Mouse (Mus musculus): ENCODE data around the gene Adamts17. TPM values are rescaled to one million over a fixed set of nuclear protein-coding genes. Genes with fewer than 3 reads are reported as not detected.

Adamts17 gene
- polyA plus RNA-seq, 1 experiment from 2014 or later: 4.6 TPM

DNA sequence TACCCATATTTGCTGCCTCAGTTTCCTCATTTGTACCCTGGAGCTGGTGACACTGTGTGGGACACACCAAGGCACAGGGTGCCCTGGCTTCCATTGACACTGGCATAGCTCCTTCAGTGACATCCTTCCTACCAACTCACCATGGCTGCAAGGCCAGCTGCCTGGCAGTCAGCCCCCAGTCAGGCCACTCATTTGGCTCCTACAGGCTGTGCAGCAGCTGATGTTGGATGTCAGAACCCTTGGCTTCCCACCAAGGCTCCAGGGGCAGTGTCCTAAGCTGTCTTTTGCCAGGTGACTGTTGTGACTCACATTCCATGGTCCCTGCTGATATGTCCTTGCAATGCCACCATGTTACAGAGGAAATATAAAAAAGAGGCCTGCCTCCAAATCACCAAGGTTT is 37.8 kb upstream of the Adamts17 start:
- H3K9me3 ChIP-seq (ENCODE audit: control insufficient read depth, low read length): no peaks in the 10 kb centered on the region
- H3K27me3 ChIP-seq (ENCODE audit: control insufficient read depth, insufficient read depth, low read length): no peaks in the 10 kb centered on the region
- no peak overlapping the region for H3K27ac ChIP-seq (replicated peaks in 1 of 2; ENCODE audit: control insufficient read depth in 1 of 2, insufficient read depth in 1 of 2, low read depth in 2 of 2, low read length in 2 of 2)
- H3K9ac ChIP-seq (ENCODE audit: low read length): no peak overlapping the region
- no peaks in the 10 kb centered on the region for H3K36me3 ChIP-seq (ENCODE audit: control insufficient read depth, insufficient read depth, low read length)
- no peak for ATAC-seq (ENCODE audit: insufficient number of reproducible peaks, insufficient read depth, low FRiP score, low read depth)
- peaks cover 0 to 10% of the 10 kb centered on the region in 2 experiments; a peak in 1 of 4 replicates for H3K4me1 ChIP-seq (ENCODE audit: control insufficient read depth in 2 of 2, insufficient read depth in 2 of 2, low read length in 2 of 2)
- H3K4me3 ChIP-seq (ENCODE audit: control insufficient read depth in 1 of 2, insufficient read depth in 1 of 2, low read depth in 1 of 2, low read length in 2 of 2): no peak overlapping the region
- H3K4me2 ChIP-seq (ENCODE audit: low read length): no peak overlapping the region

- 63% methylated on average over 5 of the region's 5 CpGs for WGBS
- no peaks in the 10 kb centered on the region for H3K36me3 ChIP-seq (ENCODE audit: control insufficient read depth, insufficient read depth, low read length)
These were observed 35.7 kb upstream of the Adamts17 start for GRCm38 (mm10) chr7:66803798-66804197.

DNA sequence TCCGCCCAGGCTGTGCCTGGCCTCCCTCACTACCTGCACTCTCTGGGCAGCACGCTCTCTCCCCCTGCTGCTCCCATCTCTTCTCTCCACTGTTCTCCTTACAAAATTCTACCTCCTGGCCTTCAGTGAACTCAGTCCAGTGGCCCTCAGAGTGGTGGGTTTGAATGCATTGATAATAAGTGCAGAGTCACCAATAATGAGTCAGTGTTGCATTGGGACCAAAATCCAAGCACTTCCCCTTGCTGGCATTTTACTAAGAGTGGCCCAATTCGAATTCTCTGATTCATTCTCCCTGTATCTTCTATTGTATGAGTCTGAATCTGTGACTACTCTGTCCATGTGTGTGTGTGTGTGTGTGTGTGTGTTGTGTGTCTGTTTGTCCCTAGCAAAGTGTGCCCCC is 32.7 kb upstream of the Adamts17 start:
- 66% methylated on average over 3 of the region's 3 CpGs for WGBS
- H3K9ac ChIP-seq (ENCODE audit: low read length): no peak overlapping the region

More at GRCm38 (mm10) chr7:66803798-66804197, 35.7 kb upstream of the Adamts17 start:
- no peak overlapping the region for H3K9ac ChIP-seq (ENCODE audit: low read length)
- H3K4me3 ChIP-seq (ENCODE audit: control insufficient read depth in 1 of 2, insufficient read depth in 1 of 2, low read depth in 1 of 2, low read length in 2 of 2): no peak overlapping the region
- H3K9me3 ChIP-seq (ENCODE audit: control insufficient read depth, low read length): no peaks in the 10 kb centered on the region
- no peaks in the 10 kb centered on the region for H3K27me3 ChIP-seq (ENCODE audit: control insufficient read depth, insufficient read depth, low read length)
- H3K4me1 ChIP-seq (ENCODE audit: control insufficient read depth in 2 of 2, insufficient read depth in 2 of 2, low read length in 2 of 2): 0 out of 4 replicates have a peak, but pooled peaks cover 0 to 2% of the 10 kb centered on the region in 2 experiments
- H3K27ac ChIP-seq (replicated peaks in 1 of 2; ENCODE audit: control insufficient read depth in 1 of 2, insufficient read depth in 1 of 2, low read depth in 2 of 2, low read length in 2 of 2): no peak overlapping the region
- no peak for ATAC-seq (ENCODE audit: insufficient number of reproducible peaks, insufficient read depth, low FRiP score, low read depth)
- H3K4me2 ChIP-seq (ENCODE audit: low read length): no peak overlapping the region

GRCm38 (mm10) chr7:66810436-66810835 is 29.1 kb upstream of the Adamts17 start:
- Histone ChIP-seq H3K27me3 (ENCODE audit: control insufficient read depth, insufficient read depth, low read length) (no peaks in the 10 kb centered on the region), H3K4me3 (ENCODE audit: control insufficient read depth in 1 of 2, insufficient read depth in 1 of 2, low read depth in 1 of 2, low read length in 2 of 2) (no peak overlapping the region), H3K4me1 (ENCODE audit: control insufficient read depth in 2 of 2, insufficient read depth in 2 of 2, low read length in 2 of 2) (no peaks in the 10 kb centered on the region), H3K4me2 (ENCODE audit: low read length) (no peak overlapping the region), H3K36me3 (ENCODE audit: control insufficient read depth, insufficient read depth, low read length) (no peaks in the 10 kb centered on the region), H3K9me3 (ENCODE audit: control insufficient read depth, low read length) (no peaks in the 10 kb centered on the region), H3K9ac (ENCODE audit: low read length) (no peak overlapping the region), H3K27ac (replicated peaks in 1 of 2; ENCODE audit: control insufficient read depth in 1 of 2, insufficient read depth in 1 of 2, low read depth in 2 of 2, low read length in 2 of 2) (no peak overlapping the region)
- 92% methylated on average over 7 of the region's 7 CpGs for WGBS
- no peak for ATAC-seq (ENCODE audit: insufficient number of reproducible peaks, insufficient read depth, low FRiP score, low read depth)

More for the DNA sequence above, 32.7 kb upstream of the Adamts17 start:
- ATAC-seq (ENCODE audit: insufficient number of reproducible peaks, insufficient read depth, low FRiP score, low read depth): no peak
- Histone ChIP-seq H3K27ac (replicated peaks in 1 of 2; ENCODE audit: control insufficient read depth in 1 of 2, insufficient read depth in 1 of 2, low read depth in 2 of 2, low read length in 2 of 2) (no peak overlapping the region), H3K9me3 (ENCODE audit: control insufficient read depth, low read length) (no peaks in the 10 kb centered on the region), H3K27me3 (ENCODE audit: control insufficient read depth, insufficient read depth, low read length) (no peaks in the 10 kb centered on the region), H3K4me3 (ENCODE audit: control insufficient read depth in 1 of 2, insufficient read depth in 1 of 2, low read depth in 1 of 2, low read length in 2 of 2) (no peak overlapping the region), H3K4me1 (ENCODE audit: control insufficient read depth in 2 of 2, insufficient read depth in 2 of 2, low read length in 2 of 2) (0 out of 4 replicates have a peak, but pooled peaks cover 0 to under 1% of the 10 kb centered on the region in 2 experiments), H3K36me3 (ENCODE audit: control insufficient read depth, insufficient read depth, low read length) (no peaks in the 10 kb centered on the region), H3K4me2 (ENCODE audit: low read length) (no peak overlapping the region)

DNA sequence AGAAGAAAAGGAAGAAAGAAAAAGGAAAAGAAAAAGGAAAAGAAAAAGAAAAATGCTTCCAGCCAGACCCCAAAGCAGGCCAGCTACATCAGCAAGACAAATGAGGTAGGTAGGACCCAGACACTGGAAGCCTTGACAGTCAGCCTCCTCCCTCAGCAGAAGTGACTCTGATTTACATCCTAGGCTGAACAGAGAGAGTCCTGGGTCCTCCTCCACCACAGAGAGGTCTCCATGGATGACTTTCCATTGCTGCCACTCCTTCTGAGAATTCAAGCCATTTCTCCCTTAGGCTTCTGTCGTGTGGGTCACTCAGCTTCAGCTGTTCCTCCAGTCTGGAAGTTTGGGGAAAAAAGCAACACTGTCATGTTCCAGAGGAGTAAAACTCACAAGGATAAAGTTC is 28.2 kb upstream of the Adamts17 start:
- no peak overlapping the region for H3K9ac ChIP-seq (ENCODE audit: low read length)
- no peak overlapping the region for H3K27ac ChIP-seq (replicated peaks in 1 of 2; ENCODE audit: control insufficient read depth in 1 of 2, insufficient read depth in 1 of 2, low read depth in 2 of 2, low read length in 2 of 2)
- H3K4me1 ChIP-seq (ENCODE audit: control insufficient read depth in 2 of 2, insufficient read depth in 2 of 2, low read length in 2 of 2): no peaks in the 10 kb centered on the region
- no peak overlapping the region for H3K4me3 ChIP-seq (ENCODE audit: control insufficient read depth in 1 of 2, insufficient read depth in 1 of 2, low read depth in 1 of 2, low read length in 2 of 2)
- H3K27me3 ChIP-seq (ENCODE audit: control insufficient read depth, insufficient read depth, low read length): no peaks in the 10 kb centered on the region
- WGBS: 83% methylated on average over 1 of the region's 1 CpGs
- ATAC-seq (ENCODE audit: insufficient number of reproducible peaks, insufficient read depth, low FRiP score, low read depth): no peak
- no peaks in the 10 kb centered on the region for H3K36me3 ChIP-seq (ENCODE audit: control insufficient read depth, insufficient read depth, low read length)
- H3K4me2 ChIP-seq (ENCODE audit: low read length): no peak overlapping the region
- H3K9me3 ChIP-seq (ENCODE audit: control insufficient read depth, low read length): no peaks in the 10 kb centered on the region

DNA sequence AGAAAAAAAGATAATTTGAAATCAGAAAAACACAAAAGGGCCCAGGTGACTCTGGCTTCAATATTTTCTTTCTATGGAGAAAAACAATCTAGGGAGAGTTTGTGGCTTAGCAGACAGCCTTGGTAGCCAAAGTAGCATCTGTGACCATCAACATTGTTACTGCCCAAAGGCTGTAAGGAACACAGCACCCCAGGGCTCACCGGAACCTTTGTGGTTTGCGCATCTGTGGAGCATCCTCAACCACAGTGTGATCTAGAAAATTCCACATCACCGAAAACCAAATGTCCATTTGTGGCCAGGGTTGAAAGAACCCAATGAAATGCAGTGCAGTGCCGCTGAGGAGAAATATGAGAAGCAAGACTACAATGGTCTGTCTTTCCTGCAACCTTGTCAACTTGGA is 27.2 kb upstream of the Adamts17 start:
- Histone ChIP-seq H3K4me3 (ENCODE audit: control insufficient read depth in 1 of 2, insufficient read depth in 1 of 2, low read depth in 1 of 2, low read length in 2 of 2) (no peak overlapping the region), H3K4me2 (ENCODE audit: low read length) (no peak overlapping the region), H3K27me3 (ENCODE audit: control insufficient read depth, insufficient read depth, low read length) (no peaks in the 10 kb centered on the region), H3K9me3 (ENCODE audit: control insufficient read depth, low read length) (no peaks in the 10 kb centered on the region), H3K4me1 (ENCODE audit: control insufficient read depth in 2 of 2, insufficient read depth in 2 of 2, low read length in 2 of 2) (no peaks in the 10 kb centered on the region), H3K27ac (replicated peaks in 1 of 2; ENCODE audit: control insufficient read depth in 1 of 2, insufficient read depth in 1 of 2, low read depth in 2 of 2, low read length in 2 of 2) (no peak overlapping the region), H3K9ac (ENCODE audit: low read length) (no peak overlapping the region), H3K36me3 (ENCODE audit: control insufficient read depth, insufficient read depth, low read length) (no peaks in the 10 kb centered on the region)
- no peak for ATAC-seq (ENCODE audit: insufficient number of reproducible peaks, insufficient read depth, low FRiP score, low read depth)
- WGBS: 87% methylated on average over 4 of the region's 4 CpGs

DNA sequence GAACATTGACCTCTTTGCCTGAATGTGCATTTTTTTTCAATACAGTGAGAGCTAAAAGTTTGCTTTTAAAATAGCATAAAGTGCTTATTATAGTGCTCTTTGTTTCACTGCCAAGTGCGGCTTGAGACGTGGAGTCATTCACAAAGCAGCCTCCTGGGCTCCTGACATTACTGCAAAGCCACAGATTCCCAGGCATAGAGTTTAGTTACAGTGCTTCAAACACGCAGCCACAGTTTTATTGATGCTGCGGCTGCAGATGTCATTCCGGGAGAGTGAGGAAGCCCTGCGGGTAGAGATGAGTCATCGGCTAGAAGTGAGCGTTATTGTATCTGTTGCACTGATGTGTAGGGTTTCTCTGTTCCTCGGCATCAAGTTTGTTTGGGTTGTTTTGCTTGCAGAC is 26.8 kb upstream of the Adamts17 start:
- H3K27ac ChIP-seq (replicated peaks in 1 of 2; ENCODE audit: control insufficient read depth in 1 of 2, insufficient read depth in 1 of 2, low read depth in 2 of 2, low read length in 2 of 2): no peak overlapping the region
- no peaks in the 10 kb centered on the region for H3K4me1 ChIP-seq (ENCODE audit: control insufficient read depth in 2 of 2, insufficient read depth in 2 of 2, low read length in 2 of 2)
- no peak overlapping the region for H3K4me2 ChIP-seq (ENCODE audit: low read length)
- no peak overlapping the region for H3K9ac ChIP-seq (ENCODE audit: low read length)
- H3K27me3 ChIP-seq (ENCODE audit: control insufficient read depth, insufficient read depth, low read length): no peaks in the 10 kb centered on the region
- H3K4me3 ChIP-seq (ENCODE audit: control insufficient read depth in 1 of 2, insufficient read depth in 1 of 2, low read depth in 1 of 2, low read length in 2 of 2): no peak overlapping the region
- no peaks in the 10 kb centered on the region for H3K36me3 ChIP-seq (ENCODE audit: control insufficient read depth, insufficient read depth, low read length)
- WGBS: 55% methylated on average over 9 of the region's 9 CpGs
- no peaks in the 10 kb centered on the region for H3K9me3 ChIP-seq (ENCODE audit: control insufficient read depth, low read length)
- ATAC-seq (ENCODE audit: insufficient number of reproducible peaks, insufficient read depth, low FRiP score, low read depth): no peak

DNA sequence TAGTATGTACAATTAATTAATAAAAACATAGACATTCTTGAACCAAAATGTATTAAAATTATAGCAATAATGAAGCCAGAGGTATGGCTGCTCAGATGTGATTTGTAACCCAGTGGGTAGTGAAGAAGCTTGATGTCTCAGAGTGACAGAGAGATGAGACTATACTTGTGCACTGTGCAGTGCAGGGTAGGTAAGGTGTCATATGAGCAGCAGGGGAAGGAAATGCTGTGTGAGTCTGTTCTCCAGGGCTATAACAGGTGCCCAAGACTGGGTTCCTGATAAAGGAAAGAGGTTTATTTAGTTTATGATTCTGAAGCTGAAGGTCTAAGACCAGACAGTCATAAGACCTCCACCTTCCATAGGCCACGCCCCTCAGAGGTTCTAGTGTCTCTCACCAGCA is 26.4 kb upstream of the Adamts17 start:
- Histone ChIP-seq H3K4me2 (ENCODE audit: low read length) (no peak overlapping the region), H3K9ac (ENCODE audit: low read length) (no peak overlapping the region)
- 71% methylated on average over 1 of the region's 1 CpGs for WGBS

More for the DNA sequence above, 26.4 kb upstream of the Adamts17 start:
- Histone ChIP-seq H3K27me3 (ENCODE audit: control insufficient read depth, insufficient read depth, low read length) (no peaks in the 10 kb centered on the region), H3K4me1 (ENCODE audit: control insufficient read depth in 2 of 2, insufficient read depth in 2 of 2, low read length in 2 of 2) (no peaks in the 10 kb centered on the region), H3K4me3 (ENCODE audit: control insufficient read depth in 1 of 2, insufficient read depth in 1 of 2, low read depth in 1 of 2, low read length in 2 of 2) (no peak overlapping the region), H3K9me3 (ENCODE audit: control insufficient read depth, low read length) (no peaks in the 10 kb centered on the region), H3K27ac (replicated peaks in 1 of 2; ENCODE audit: control insufficient read depth in 1 of 2, insufficient read depth in 1 of 2, low read depth in 2 of 2, low read length in 2 of 2) (no peak overlapping the region), H3K36me3 (ENCODE audit: control insufficient read depth, insufficient read depth, low read length) (no peaks in the 10 kb centered on the region)
- ATAC-seq (ENCODE audit: insufficient number of reproducible peaks, insufficient read depth, low FRiP score, low read depth): no peak
